In genomic region chr5:32441336-32441735, GRCm38 (mm10) we compare ENCODE assay signal across 14 mouse cellular contexts. TPM values are rescaled to one million over a fixed set of nuclear protein-coding genes. Genes with fewer than 3 reads are reported as not detected.
DNase-seq lines count a peak whose midpoint lies in the region; ATAC-seq and TF ChIP-seq lines count a peak whose summit lies in the region.
"Had no signal": no experiment of that assay in that cellular context is flagged by ENCODE, and none has a peak within 500 bp of the region (broad histone marks: within the 10 kb centered on the region; RNA-seq: fewer than 3 reads in every experiment).

No protein-coding gene starts in this region.

- H3K9ac ChIP-seq in liver, adult 2 months (ENCODE audit: low read depth, low read length), result no peak overlapping the region
- no peak overlapping the region for H3K9ac ChIP-seq in liver, embryonic 11.5 days (ENCODE audit: low read depth, low read length)
- H3K9ac ChIP-seq: embryonic facial prominence, embryonic 15.5 days; liver, embryonic 14.5 days had no signal

- no peak for TF ChIP-seq POLR2A in liver, adult 2 months (IDR thresholded peaks at IDR 0.05; ENCODE audit: extremely low read depth, insufficient read depth, low read length)

- 14% methylated on average over 3 of the region's 3 CpGs for WGBS in liver, adult 2 months
- 73% methylated on average over 3 of the region's 3 CpGs for WGBS in liver, embryonic 11.5 days

- no peaks in the 10 kb centered on the region for H3K9me3 ChIP-seq in liver, embryonic 11.5 days (ENCODE audit: control insufficient read depth, low read length)
- H3K9me3 ChIP-seq: embryonic facial prominence, embryonic 15.5 days; megakaryocyte, embryonic 14.5 days had no signal

- no peak overlapping the region for H3K27ac ChIP-seq in liver, adult 2 months (replicated peaks; ENCODE audit: insufficient read depth, low read depth, low read length)
- no peak overlapping the region for H3K27ac ChIP-seq in liver, embryonic 11.5 days (ENCODE audit: low read depth, low read length)
- H3K27ac ChIP-seq: embryonic facial prominence, embryonic 15.5 days; liver, embryonic 14.5 days had no signal

- TF ChIP-seq CTCF in liver, adult 2 months (IDR thresholded peaks at IDR 0.05; ENCODE audit: low read depth, low read length), result no peak

- no peaks in the 10 kb centered on the region for H3K27me3 ChIP-seq in liver, adult 2 months (ENCODE audit: control insufficient read depth, insufficient read depth, low read length)
- H3K27me3 ChIP-seq in liver, embryonic 11.5 days (replicated peaks; ENCODE audit: control insufficient read depth, insufficient read depth, low read length), result no peaks in the 10 kb centered on the region
- H3K27me3 ChIP-seq: embryonic facial prominence, embryonic 15.5 days had no signal

- no peak for ATAC-seq in liver, embryonic 11.5 days (replicated peaks; ENCODE audit: low FRiP score)
- ATAC-seq: forebrain, embryonic 14.5 days had no signal

- peaks cover 9% of the 10 kb centered on the region; the same call in 1 of the 2 replicates for H3K4me1 ChIP-seq in liver, adult 2 months (ENCODE audit: control insufficient read depth, insufficient read depth, low read length)
- no peaks in the 10 kb centered on the region for H3K4me1 ChIP-seq in liver, embryonic 11.5 days (replicated peaks; ENCODE audit: control insufficient read depth, insufficient read depth, low read length)
- H3K4me1 ChIP-seq: embryonic facial prominence, embryonic 15.5 days had no signal

- no peaks in the 10 kb centered on the region for H3K79me2 ChIP-seq in liver, adult 2 months (ENCODE audit: control insufficient read depth, insufficient read depth, low read length)

- peak; percentile 56 for DNase-seq in cerebellum, adult 9-10 months
- no peak for DNase-seq in cerebellum, postnatal 14 days
- DNase-seq in liver, adult 2 months (ENCODE audit: extremely low read depth, low read depth, low spot score), result peak; percentile 89
- no peak for DNase-seq in liver, embryonic 11.5 days (ENCODE audit: low spot score)
- DNase-seq in adrenal gland, postnatal 36 days, result peak; percentile 51 to 62
- DNase-seq in kidney, postnatal 36 days, result peak; percentile 30 to 51
- DNase-seq in left cerebral cortex, adult 18-20 months (ENCODE audit: low spot score in 2 of 2), result no peak
- DNase-seq in thymus, postnatal 10 days (ENCODE audit: low spot score in 2 of 2), result no peak
- DNase-seq: gastrocnemius, postnatal 10 days; thymus, adult 2 months had no signal

- no peaks in the 10 kb centered on the region for H3K36me3 ChIP-seq in liver, adult 2 months (ENCODE audit: control insufficient read depth, insufficient read depth, low read length)
- no peaks in the 10 kb centered on the region for H3K36me3 ChIP-seq in liver, embryonic 11.5 days (ENCODE audit: control insufficient read depth, insufficient read depth, low read length)
- H3K36me3 ChIP-seq: embryonic facial prominence, embryonic 15.5 days had no signal

- no peak overlapping the region for H3K4me2 ChIP-seq in liver, embryonic 11.5 days
- H3K4me2 ChIP-seq: embryonic facial prominence, embryonic 15.5 days had no signal

- no peak overlapping the region for H3K4me3 ChIP-seq in liver, adult 2 months (ENCODE audit: insufficient read depth, low read depth, low read length)
- H3K4me3 ChIP-seq in liver, embryonic 11.5 days (ENCODE audit: low read depth, low read length), result no peak overlapping the region
- H3K4me3 ChIP-seq: embryonic facial prominence, embryonic 15.5 days; megakaryocyte, embryonic 14.5 days had no signal

RNA-seq across cellular contexts. Expression of gene Ppp1cb, which starts 17.3 kb away (rescaled TPM):
- 104 and 107 TPM in 2 replicates for total RNA-seq in liver, adult 2 months (2014; rRNA removed)
- polyA plus RNA-seq in liver, adult 2 months (2012; rRNA removed), result 11.9 and 12.1 TPM in 2 replicates
- polyA plus RNA-seq in liver, embryonic 11.5 days (2014; fragmentation: Nextera tagmentation; extraction: Ambion mirVana), result 143 and 161 TPM in 2 replicates
- 100 to 1,000 TPM; 359 to 576 TPM for total RNA-seq in adrenal gland, postnatal 36 days (2021)
- total RNA-seq in left cerebral cortex, adult 18-20 months (2021), result 100 to 1,000 TPM; 430 TPM

Comparison
In these comparisons a context has a peak if more than half of its experiments do, and no peak if none do; other contexts are left out.
1. DNase-seq: peak in cerebellum, adult 9-10 months (single experiment), liver, adult 2 months (single experiment), adrenal gland, postnatal 36 days (2 of 2) and kidney, postnatal 36 days (2 of 2); none in cerebellum, postnatal 14 days (0 of 2), liver, embryonic 11.5 days (single experiment), left cerebral cortex, adult 18-20 months (0 of 2) and thymus, postnatal 10 days (0 of 2).